Mouse (Mus musculus): ENCODE results near the gene Myo10. TPM values are rescaled to one million over a fixed set of nuclear protein-coding genes. Genes with fewer than 3 reads are reported as not detected.

Myo10 gene
- polyA plus RNA-seq, 1 experiment, result 49.9 TPM

DNA sequence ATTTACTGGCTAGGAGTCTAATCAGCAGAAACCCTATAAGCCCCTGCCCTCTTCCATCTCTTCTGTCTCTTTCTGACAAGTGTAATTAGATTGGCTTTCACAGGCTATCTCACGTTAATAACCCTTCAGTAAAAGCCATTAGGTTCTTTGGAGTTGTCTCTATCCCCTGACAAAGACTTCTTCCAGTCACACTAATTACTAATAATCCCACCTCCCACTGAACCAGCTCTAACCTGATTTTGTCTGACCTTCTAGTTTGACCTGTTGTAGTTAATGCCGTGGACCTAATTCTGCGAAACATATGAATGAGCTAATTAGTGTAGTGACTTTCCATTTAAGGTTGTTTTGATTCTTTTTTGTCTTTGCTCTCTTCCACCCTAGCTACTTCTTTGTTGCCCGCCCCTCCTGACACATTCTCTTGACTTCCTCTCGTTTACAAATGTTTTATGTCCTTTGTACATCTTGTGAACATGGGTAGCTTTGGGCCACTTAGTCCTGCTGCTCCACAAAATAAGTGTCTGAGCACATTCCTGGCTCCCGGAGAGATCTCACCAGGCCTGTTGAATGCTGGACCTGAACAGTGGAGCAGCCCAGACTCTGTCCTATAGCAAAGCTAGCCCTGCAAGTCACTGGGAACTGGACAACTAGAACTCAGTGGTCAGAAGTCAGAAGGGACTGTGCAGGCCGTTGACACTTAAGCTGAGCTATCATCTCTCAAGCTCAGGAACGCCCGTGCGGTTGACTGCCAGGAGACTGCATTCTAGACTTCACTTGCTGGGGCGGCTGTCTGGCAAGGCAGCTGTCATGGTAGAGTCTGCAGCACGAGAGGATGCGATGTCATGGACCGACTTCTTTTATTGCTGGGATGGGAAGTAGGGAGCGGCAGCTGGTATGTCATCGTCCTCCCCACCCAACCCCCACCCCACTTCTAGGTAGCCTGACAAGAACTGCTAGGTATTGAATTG, 47.2 kb downstream of the Myo10 start:
- no peak overlapping the region for H3K27ac ChIP-seq (ENCODE audit: insufficient read depth, low read length)
- no peak overlapping the region for H3K4me3 ChIP-seq (ENCODE audit: insufficient read depth, low read length)
- 0 out of 2 replicates have a peak, but pooled peaks cover 5% of the 10 kb centered on the region for H3K4me1 ChIP-seq (ENCODE audit: control insufficient read depth, insufficient read depth, low read length)
- no peak for TF ChIP-seq POLR2A (IDR thresholded peaks at IDR 0.05; ENCODE audit: low read depth, low read length)
- no peak for TF ChIP-seq CTCF (IDR thresholded peaks at IDR 0.05; ENCODE audit: borderline replicate concordance, insufficient read depth, low read length)

DNA sequence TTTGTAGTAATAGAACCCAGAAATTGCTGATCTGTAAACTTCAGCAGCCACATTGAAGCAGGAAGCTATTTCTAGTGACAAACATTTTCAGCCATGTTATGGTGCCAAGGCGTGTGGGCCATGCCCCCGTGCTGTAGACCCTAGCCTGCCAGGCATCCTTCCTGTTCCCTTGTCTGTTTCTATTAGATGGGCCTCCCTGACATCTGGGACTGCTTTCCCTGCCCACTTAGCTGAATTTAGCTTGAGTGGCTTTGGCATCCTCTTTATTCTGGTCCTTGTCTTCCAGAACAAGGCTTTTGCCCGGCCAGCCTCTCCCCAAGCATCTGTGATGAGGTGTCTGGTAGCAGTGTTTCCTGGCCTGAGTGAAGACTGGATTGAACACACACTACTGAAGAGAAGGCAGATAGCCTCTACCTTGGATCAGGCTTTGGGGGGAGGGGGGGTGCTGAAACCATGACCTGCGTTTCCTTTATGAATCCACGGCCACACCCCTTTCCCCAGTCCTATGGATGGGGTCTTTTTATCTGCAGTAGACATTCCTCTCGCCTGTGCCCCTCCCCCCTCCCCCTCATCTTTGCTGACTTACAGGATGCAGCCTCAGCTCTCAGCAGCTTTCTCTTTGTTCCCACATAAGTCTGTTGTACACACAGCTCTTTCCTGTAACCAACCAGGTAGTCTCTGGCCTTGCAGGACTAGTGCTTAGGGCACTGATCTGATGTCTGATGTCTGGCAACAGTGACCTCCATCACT, 51.1 kb downstream of the Myo10 start:
- Histone ChIP-seq H3K4me3 (ENCODE audit: insufficient read depth, low read length) (no peak overlapping the region), H3K4me1 (ENCODE audit: control insufficient read depth, insufficient read depth, low read length) (peaks cover 17% of the 10 kb centered on the region), H3K27ac (ENCODE audit: insufficient read depth, low read length) (no peak overlapping the region)
- TF ChIP-seq CTCF (IDR thresholded peaks at IDR 0.05; ENCODE audit: borderline replicate concordance, insufficient read depth, low read length) (no peak), POLR2A (IDR thresholded peaks at IDR 0.05; ENCODE audit: low read depth, low read length) (no peak)

DNA sequence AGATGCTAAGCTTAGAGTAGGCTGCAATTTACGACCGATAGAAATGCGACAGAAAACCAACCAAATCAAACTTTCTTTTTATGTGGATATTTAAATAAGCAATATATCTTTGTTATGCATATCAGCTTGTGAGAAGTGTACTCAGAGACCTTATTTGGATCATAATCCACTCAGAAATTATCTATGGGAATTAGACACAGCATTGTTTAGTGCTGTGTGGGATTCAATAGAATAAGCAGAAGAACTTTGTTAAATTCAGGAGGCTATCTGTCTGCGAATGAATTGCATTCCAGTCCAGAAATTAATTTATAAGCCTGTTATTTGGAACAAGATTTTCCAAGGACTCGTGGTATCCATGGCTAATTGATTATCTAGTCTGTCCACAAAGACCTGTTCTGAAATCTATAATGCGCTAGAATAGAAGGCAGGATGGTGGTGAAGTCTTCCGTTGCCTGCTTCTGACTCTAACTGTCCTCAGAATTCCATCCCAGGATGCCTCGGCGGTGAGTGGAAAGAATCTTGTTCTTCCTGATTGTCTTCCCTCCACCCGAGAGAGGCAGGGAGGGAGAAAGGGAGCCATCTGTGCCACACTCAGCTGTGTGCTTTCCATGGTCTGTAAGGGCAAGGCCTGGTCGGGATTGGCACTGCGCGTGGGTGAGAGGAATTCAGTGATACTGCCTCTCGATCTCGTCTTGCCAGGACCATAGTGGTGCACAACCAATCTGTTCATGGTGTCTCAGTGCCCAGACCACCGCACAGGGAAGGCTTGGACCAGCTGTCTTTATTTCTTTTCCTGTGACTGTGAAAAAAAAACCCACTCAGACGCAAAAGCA, 52.0 kb downstream of the Myo10 start:
- TF ChIP-seq CTCF (IDR thresholded peaks at IDR 0.05; ENCODE audit: borderline replicate concordance, insufficient read depth, low read length) (no peak), POLR2A (IDR thresholded peaks at IDR 0.05; ENCODE audit: low read depth, low read length) (no peak)
- Histone ChIP-seq H3K4me1 (ENCODE audit: control insufficient read depth, insufficient read depth, low read length) (peaks cover 24% of the 10 kb centered on the region), H3K4me3 (ENCODE audit: insufficient read depth, low read length) (no peak overlapping the region), H3K27ac (ENCODE audit: insufficient read depth, low read length) (no peak overlapping the region)

DNA sequence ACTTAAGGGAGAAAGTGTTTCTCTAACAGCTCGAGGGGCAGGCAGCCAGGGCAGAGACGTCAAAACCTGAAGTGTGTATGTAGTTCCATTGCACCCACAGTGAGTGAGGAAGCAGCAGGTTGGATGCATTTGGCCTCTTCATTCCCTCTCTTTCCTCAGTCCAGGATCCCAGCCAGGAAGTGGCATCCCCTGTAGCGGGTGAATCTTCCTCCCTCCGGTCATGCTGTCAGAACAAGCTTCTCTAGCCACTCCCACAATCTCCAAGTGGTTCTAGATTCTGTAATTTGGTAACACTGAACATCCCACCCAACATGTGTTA, 52.6 kb downstream of the Myo10 start:
- Histone ChIP-seq H3K4me3 (ENCODE audit: insufficient read depth, low read length) (no peak overlapping the region), H3K27ac (ENCODE audit: insufficient read depth, low read length) (no peak overlapping the region), H3K4me1 (ENCODE audit: control insufficient read depth, insufficient read depth, low read length) (peaks cover 25% of the 10 kb centered on the region)
- TF ChIP-seq CTCF (IDR thresholded peaks at IDR 0.05; ENCODE audit: borderline replicate concordance, insufficient read depth, low read length), result no peak
- TF ChIP-seq POLR2A (IDR thresholded peaks at IDR 0.05; ENCODE audit: low read depth, low read length), result no peak

DNA sequence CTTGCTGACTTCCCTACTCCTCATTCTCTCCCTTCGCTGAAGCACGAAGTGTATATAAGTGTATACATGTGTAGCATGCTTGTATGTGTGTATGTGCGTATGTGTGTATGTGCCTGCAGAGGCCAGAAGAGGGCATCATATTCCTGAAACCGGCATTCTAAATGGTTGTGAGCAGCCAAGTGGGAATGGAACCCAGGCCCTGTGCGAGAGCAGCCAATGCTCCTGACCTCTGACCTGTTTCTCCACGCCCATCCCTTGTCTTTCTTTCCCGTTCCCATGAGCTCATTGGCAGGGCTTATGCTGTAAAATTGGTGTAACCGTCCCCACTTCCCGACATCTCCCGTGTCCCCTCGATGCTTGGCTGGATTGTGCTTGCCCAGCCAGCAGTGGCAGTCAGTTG, 53.0 kb downstream of the Myo10 start:
- no peak overlapping the region for H3K4me3 ChIP-seq (ENCODE audit: insufficient read depth, low read length)
- TF ChIP-seq CTCF (IDR thresholded peaks at IDR 0.05; ENCODE audit: borderline replicate concordance, insufficient read depth, low read length), result no peak
- H3K27ac ChIP-seq (ENCODE audit: insufficient read depth, low read length), result peak overlapping the region; percentile 49
- peaks cover 29% of the 10 kb centered on the region for H3K4me1 ChIP-seq (ENCODE audit: control insufficient read depth, insufficient read depth, low read length)

DNA sequence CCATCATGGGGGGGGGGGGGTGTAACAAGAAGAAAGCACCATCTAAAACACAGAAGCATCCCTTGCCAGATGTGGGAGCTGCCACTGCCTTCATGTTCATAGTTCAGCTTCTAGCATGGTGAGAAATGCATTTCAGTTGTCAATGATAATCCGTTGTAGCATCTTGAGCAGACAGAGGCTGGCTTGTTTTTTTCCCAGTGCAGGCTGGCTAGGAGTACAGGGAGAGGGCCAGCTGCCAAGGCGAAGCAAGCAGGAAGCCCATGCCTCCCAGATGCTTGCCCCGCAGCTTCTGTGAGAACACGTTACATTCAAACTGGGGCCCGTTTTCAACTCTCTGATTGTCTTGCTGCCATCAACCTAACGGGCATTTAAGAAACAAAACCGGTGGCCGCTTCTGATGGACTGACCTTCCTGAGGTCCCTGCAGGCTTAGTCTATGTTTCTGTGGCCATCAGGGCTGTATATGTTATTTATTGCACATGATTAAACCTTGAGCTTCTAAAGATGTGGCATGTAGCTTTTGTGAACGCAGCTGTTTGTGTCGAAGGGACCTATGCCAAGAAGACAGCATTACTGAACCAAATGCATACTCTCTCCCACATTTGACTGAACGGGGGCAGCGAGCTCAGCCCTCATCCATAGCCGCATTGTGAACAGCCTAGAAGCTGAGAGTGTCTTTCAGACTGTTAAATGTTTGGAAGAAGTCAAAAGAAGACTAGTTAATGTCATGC, 53.9 kb downstream of the Myo10 start:
- TF ChIP-seq POLR2A (IDR thresholded peaks at IDR 0.05; ENCODE audit: low read depth, low read length) (no peak), CTCF (IDR thresholded peaks at IDR 0.05; ENCODE audit: borderline replicate concordance, insufficient read depth, low read length) (no peak)
- Histone ChIP-seq H3K4me1 (ENCODE audit: control insufficient read depth, insufficient read depth, low read length) (peaks cover 33% of the 10 kb centered on the region), H3K4me3 (ENCODE audit: insufficient read depth, low read length) (no peak overlapping the region), H3K27ac (ENCODE audit: insufficient read depth, low read length) (peak overlapping the region; percentile 49)

DNA sequence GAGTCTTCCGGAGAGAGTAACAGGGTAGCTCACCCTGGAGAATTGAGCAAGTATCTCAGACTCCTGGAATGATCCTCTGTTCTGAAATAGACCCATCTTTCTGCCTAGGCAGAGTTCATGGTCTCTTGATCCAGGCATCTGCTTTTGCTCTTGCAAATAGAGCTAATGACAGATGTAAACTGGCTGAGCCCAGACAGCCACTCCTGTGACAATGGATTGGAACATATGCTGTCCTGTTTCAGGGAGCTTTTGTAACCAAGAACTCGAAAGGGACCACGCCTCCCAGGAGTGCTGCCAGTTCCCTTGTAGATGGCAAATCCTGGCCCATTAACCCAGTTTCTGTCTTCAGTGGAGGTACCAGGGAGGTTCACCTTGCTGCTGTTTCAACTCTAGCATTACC, 56.8 kb downstream of the Myo10 start:
- Histone ChIP-seq H3K4me3 (ENCODE audit: insufficient read depth, low read length) (no peak overlapping the region), H3K27ac (ENCODE audit: insufficient read depth, low read length) (peak overlapping the region; percentile 65), H3K4me1 (ENCODE audit: control insufficient read depth, insufficient read depth, low read length) (peaks cover 33% of the 10 kb centered on the region)
- no peak for TF ChIP-seq CTCF (IDR thresholded peaks at IDR 0.05; ENCODE audit: borderline replicate concordance, insufficient read depth, low read length)
- no peak for TF ChIP-seq POLR2A (IDR thresholded peaks at IDR 0.05; ENCODE audit: low read depth, low read length)

DNA sequence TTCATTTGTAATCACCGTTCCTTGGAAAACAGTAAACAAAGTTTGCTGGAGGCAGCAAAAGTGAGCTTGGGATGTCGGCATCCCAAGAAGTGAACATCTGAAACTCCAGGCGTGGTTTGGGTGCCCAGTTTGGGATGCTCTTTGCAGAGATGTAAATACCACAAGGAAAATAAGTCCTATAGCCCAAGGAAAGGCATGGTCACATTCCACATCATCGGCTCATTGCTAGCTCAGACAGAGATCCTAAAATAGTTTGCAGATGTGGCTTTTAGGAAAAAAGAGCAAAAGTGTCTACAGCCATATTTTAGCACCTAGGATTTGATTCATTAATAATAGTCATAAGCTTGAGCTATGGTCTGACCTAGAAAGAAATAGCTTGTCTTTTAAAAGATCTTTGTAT, 57.3 kb downstream of the Myo10 start:
- peaks cover 31% of the 10 kb centered on the region for H3K4me1 ChIP-seq (ENCODE audit: control insufficient read depth, insufficient read depth, low read length)
- TF ChIP-seq POLR2A (IDR thresholded peaks at IDR 0.05; ENCODE audit: low read depth, low read length) (no peak), CTCF (IDR thresholded peaks at IDR 0.05; ENCODE audit: borderline replicate concordance, insufficient read depth, low read length) (no peak)
- H3K4me3 ChIP-seq (ENCODE audit: insufficient read depth, low read length), result no peak overlapping the region
- H3K27ac ChIP-seq (ENCODE audit: insufficient read depth, low read length), result peak overlapping the region; percentile 65; the same call in 1 of the 2 replicates

Measured in embryonic fibroblast, embryonic 13.5 days (primary cell).